Mouse (Mus musculus) thymus, adult 2 months (tissue): ENCODE results near the gene Olfr520. TPM values are rescaled to one million over a fixed set of nuclear protein-coding genes. Genes with fewer than 3 reads are reported as not detected.

Experiments
- DNase-seq: peaks from one replicate; pipeline ENCODE4 v3.0.0; 2021
- H3K27ac ChIP-seq: fragments of 200-500 bp; 2 replicates; pipeline ENCODE4 v1.5.1; 2012; ENCODE audit warnings: low read length, control low read depth; ENCODE audit not compliant: control insufficient read depth, insufficient read depth
- H3K27me3 ChIP-seq: fragments of 200-500 bp; 2 replicates; pipeline ENCODE4 v1.6.1; 2012; ENCODE audit warnings: mild to moderate bottlenecking, low read length, moderate library complexity, mixed read lengths; ENCODE audit not compliant: control insufficient read depth, insufficient read depth
- H3K36me3 ChIP-seq: fragments of 200-500 bp; 2 replicates; pipeline ENCODE4 v1.6.1; 2012; ENCODE audit warnings: mild to moderate bottlenecking, low read length, moderate library complexity; ENCODE audit not compliant: control insufficient read depth, insufficient read depth
- H3K4me1 ChIP-seq: fragments of 200-500 bp; replicated peaks from 2 replicates; pipeline ENCODE4 v1.6.1; 2012; ENCODE audit warnings: low read length; ENCODE audit not compliant: control insufficient read depth, insufficient read depth
- H3K4me3 ChIP-seq: fragments of 200-500 bp; 2 replicates; pipeline ENCODE4 v1.5.1; 2012; ENCODE audit warnings: mild to moderate bottlenecking, low read length, control low read depth, moderate library complexity; ENCODE audit not compliant: control insufficient read depth, insufficient read depth
- CTCF ChIP-seq: fragments of 200-500 bp; IDR thresholded peaks from 2 replicates; pipeline ENCODE4 v1.5.1; 2012; ENCODE audit warnings: mild to moderate bottlenecking, control low read depth, low read length, moderate library complexity, borderline replicate concordance; ENCODE audit not compliant: control insufficient read depth, poor library complexity, insufficient read depth; ENCODE audit errors: extremely low read depth
- POLR2A ChIP-seq: fragments of 200-500 bp; IDR thresholded peaks from 2 replicates; pipeline ENCODE4 v1.6.1; 2012; ENCODE audit warnings: mild to moderate bottlenecking, low read length, control low read depth, moderate library complexity; ENCODE audit not compliant: control insufficient read depth, poor library complexity, insufficient read depth; ENCODE audit errors: extremely low read depth
- WGBS: fragments of 180-500 bp; shearing (Covaris S2); methylation state at CpG from one replicate; pipeline ENCODE4 v1.1.7; 2018; 5-methylcytosine and 5-hydroxymethylcytosine counted together
- polyA plus RNA-seq: library from polyadenylated mRNA; depleted of rRNA; stranded (reverse); fragments of >200 nt; gene quantifications from 2 replicates; pipeline ENCODE4 v1.2.3, GENCODE M21; 2012; rRNA removed

Olfr520 gene
- polyA plus RNA-seq, 1 experiment = not detected

- H3K4me1 ChIP-seq = no peaks in the 10 kb centered on the region
- H3K36me3 ChIP-seq = no peaks in the 10 kb centered on the region
- no peak within 1 kb of the TSS for H3K27ac ChIP-seq
- no peak within 1 kb of the TSS for H3K4me3 ChIP-seq
- no peaks in the 10 kb centered on the region for H3K27me3 ChIP-seq
- TF ChIP-seq CTCF = no peak
- no peak for TF ChIP-seq POLR2A
- WGBS = 100% methylated on average over 2 of the region's 2 CpGs
- DNase-seq = no peak
Observed at GRCm38 (mm10) chr7:99763207-99763606, 33.1 kb downstream of the Olfr520 start, which contains the start of gene Olfr521. Gene Olfr521 (plus strand): TSS chr7:99763507.

GRCm38 (mm10) chr7:99781385-99781784 lies 51.3 kb downstream of the Olfr520 start:
- no peak for DNase-seq
- WGBS = 22% methylated on average over 5 of the region's 5 CpGs
- no peak overlapping the region for H3K4me3 ChIP-seq
- H3K4me1 ChIP-seq = peaks cover 2% of the 10 kb centered on the region; the same call in 1 of the 2 replicates
- H3K27ac ChIP-seq = no peak overlapping the region
- no peaks in the 10 kb centered on the region for H3K36me3 ChIP-seq
- TF ChIP-seq CTCF = no peak
- no peak for TF ChIP-seq POLR2A
- H3K27me3 ChIP-seq = no peaks in the 10 kb centered on the region

GRCm38 (mm10) chr7:99781916-99782315 lies 51.8 kb downstream of the Olfr520 start:
- Histone ChIP-seq H3K27ac (no peak overlapping the region), H3K4me3 (no peak overlapping the region), H3K36me3 (no peaks in the 10 kb centered on the region), H3K4me1 (peaks cover 2% of the 10 kb centered on the region; the same call in 1 of the 2 replicates), H3K27me3 (no peaks in the 10 kb centered on the region)
- DNase-seq = no peak
- WGBS = 57% methylated on average over 2 of the region's 2 CpGs
- no peak for TF ChIP-seq CTCF
- no peak for TF ChIP-seq POLR2A

GRCm38 (mm10) chr7:99783421-99783820 lies 53.3 kb downstream of the Olfr520 start:
- Histone ChIP-seq H3K4me3 (no peak overlapping the region), H3K36me3 (no peaks in the 10 kb centered on the region), H3K4me1 (peaks cover 2% of the 10 kb centered on the region; the same call in 1 of the 2 replicates), H3K27me3 (no peaks in the 10 kb centered on the region), H3K27ac (no peak overlapping the region)
- TF ChIP-seq CTCF = no peak
- TF ChIP-seq POLR2A = no peak
- DNase-seq = no peak
- 98% methylated on average over 7 of the region's 7 CpGs for whole genome bisulfite sequencing

- 33% methylated on average over 3 of the region's 3 CpGs for WGBS
- TF ChIP-seq CTCF = no peak
- no peak for TF ChIP-seq POLR2A
Observed at GRCm38 (mm10) chr7:99785553-99785952, 55.5 kb downstream of the Olfr520 start.

More at GRCm38 (mm10) chr7:99785553-99785952, 55.5 kb downstream of the Olfr520 start:
- Histone ChIP-seq H3K27ac (no peak overlapping the region), H3K27me3 (no peaks in the 10 kb centered on the region), H3K36me3 (no peaks in the 10 kb centered on the region), H3K4me3 (no peak overlapping the region), H3K4me1 (peaks cover 2% of the 10 kb centered on the region; the same call in 1 of the 2 replicates)
- no peak for DNase-seq

Other genes with a start within 250 kb of the Olfr520 start
- gene Rps3, start 246.5 kb upstream of the Olfr520 start, polyA plus RNA-seq = 483 and 566 TPM in 2 replicates
- 26.3 and 29.6 TPM in 2 replicates for gene Arrb1, start 194.8 kb upstream of the Olfr520 start, polyA plus RNA-seq
- 3.8 and 4.6 TPM in 2 replicates for gene Tpbgl, start 103.2 kb upstream of the Olfr520 start, polyA plus RNA-seq
- 29.8 and 36.1 TPM in 2 replicates for gene Slco2b1, start 18.9 kb upstream of the Olfr520 start, polyA plus RNA-seq
- gene Olfr521, start 33.2 kb downstream of the Olfr520 start, polyA plus RNA-seq = not detected in 2 replicates
- 32.1 and 49.1 TPM in 2 replicates for gene Neu3, start 98.1 kb downstream of the Olfr520 start, polyA plus RNA-seq
- gene Xrra1, start 128.8 kb downstream of the Olfr520 start, polyA plus RNA-seq = 26.0 and 36.9 TPM in 2 replicates
- 83.7 and 91.7 TPM in 2 replicates for gene Spcs2, start 133.2 kb downstream of the Olfr520 start, polyA plus RNA-seq